Comparison of ENCODE assay signal across 8 mouse cellular contexts in the genomic region with DNA sequence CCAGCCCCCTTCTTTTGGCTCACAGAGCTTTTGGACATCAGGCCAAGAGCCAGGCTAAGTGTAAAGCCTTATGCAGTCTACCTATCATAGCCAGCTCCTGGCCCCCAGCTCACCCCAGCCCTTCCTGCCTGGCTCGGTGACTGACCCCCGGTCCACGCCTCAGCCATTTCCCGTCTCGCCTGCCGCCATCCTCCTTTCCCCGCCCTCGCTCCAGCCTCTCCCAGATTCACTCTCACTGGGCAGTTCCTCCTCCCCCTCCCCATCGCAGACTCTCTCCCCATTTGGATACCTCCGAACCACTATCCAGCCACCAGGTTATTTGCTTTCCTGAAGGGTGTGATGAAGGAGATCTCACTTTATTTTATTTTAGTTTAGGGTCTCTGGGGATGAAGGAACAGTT. TPM values are rescaled to one million over a fixed set of nuclear protein-coding genes. Genes with fewer than 3 reads are reported as not detected.
A peak's percentile ranks its signal among the peaks of the same experiment; 100 is the strongest.
DNase-seq lines count a peak whose midpoint lies in the region; ATAC-seq lines count a peak whose summit lies in the region.

No protein-coding gene starts in this region.

- no peak for ATAC-seq in forebrain, embryonic 12.5 days (ENCODE audit: low FRiP score)
- no peak for ATAC-seq in intestine, embryonic 14.5 days (replicated peaks; ENCODE audit: low FRiP score, low TSS enrichment, low read depth)

- WGBS in forebrain, embryonic 12.5 days, result 2% methylated on average over 10 of the region's 10 CpGs
- WGBS in intestine, embryonic 14.5 days, result 1% methylated on average over 10 of the region's 10 CpGs

- DNase-seq in adrenal gland, adult 2 months, result peak; percentile 49
- no peak for DNase-seq in adrenal gland, adult 8-10 months
- no peak for DNase-seq in intestine, embryonic 14.5 days (ENCODE audit: low spot score)
- peak; percentile 62 for DNase-seq in lung, postnatal 14 days
- no peak for DNase-seq in urinary bladder, postnatal 36 days (ENCODE audit: low spot score in 2 of 2)
- no peak for DNase-seq in left cerebral cortex, adult 9 months (ENCODE audit: low spot score in 2 of 2)
- no peak for DNase-seq in cerebellum, adult 8-10 months

- peak overlapping the region; percentile 24 for H3K4me3 ChIP-seq in forebrain, embryonic 12.5 days (replicated peaks)
- 0 out of 2 replicates have a peak overlapping the region, but pooled peaks have one; percentile 15 for H3K4me3 ChIP-seq in intestine, embryonic 14.5 days (ENCODE audit: low read depth, low read length)

- H3K4me1 ChIP-seq in forebrain, embryonic 12.5 days, result peaks cover 44% of the 10 kb centered on the region
- peaks cover 21% of the 10 kb centered on the region for H3K4me1 ChIP-seq in intestine, embryonic 14.5 days (replicated peaks; ENCODE audit: control insufficient read depth, insufficient read depth, low read length)

- H3K4me2 ChIP-seq in forebrain, embryonic 12.5 days, result peak overlapping the region; percentile 45
- peak overlapping the region; percentile 45 for H3K4me2 ChIP-seq in intestine, embryonic 14.5 days (ENCODE audit: low read length)

- no peaks in the 10 kb centered on the region for H3K36me3 ChIP-seq in forebrain, embryonic 12.5 days (replicated peaks)
- H3K36me3 ChIP-seq in intestine, embryonic 14.5 days (ENCODE audit: control insufficient read depth, insufficient read depth, low read length), result no peaks in the 10 kb centered on the region

- no peak overlapping the region for H3K9ac ChIP-seq in forebrain, embryonic 12.5 days
- H3K9ac ChIP-seq in intestine, embryonic 14.5 days (ENCODE audit: low read length), result no peak overlapping the region

- H3K27ac ChIP-seq in forebrain, embryonic 12.5 days, result no peak overlapping the region
- H3K27ac ChIP-seq in intestine, embryonic 14.5 days (ENCODE audit: low read depth), result no peak overlapping the region

- H3K27me3 ChIP-seq in forebrain, embryonic 12.5 days, result peaks cover 83% of the 10 kb centered on the region
- H3K27me3 ChIP-seq in intestine, embryonic 14.5 days (replicated peaks; ENCODE audit: control insufficient read depth, insufficient read depth, low read length), result peaks cover 82% of the 10 kb centered on the region

- H3K9me3 ChIP-seq in forebrain, embryonic 12.5 days, result no peaks in the 10 kb centered on the region
- no peaks in the 10 kb centered on the region for H3K9me3 ChIP-seq in intestine, embryonic 14.5 days (ENCODE audit: control insufficient read depth, low read length)

RNA-seq across cellular contexts. Expression of a gene that starts 0.8 kb away (rescaled TPM):
- 1 to 10 TPM; 2.3 to 3.5 TPM for total RNA-seq in adrenal gland, adult 2 months (2021)
- polyA plus RNA-seq in adrenal gland, adult 2 months (2012; rRNA removed), result 3.1 and 3.8 TPM in 2 replicates
- 1 to 10 TPM; 1.8 to 3.8 (median 2.1) TPM for total RNA-seq in adrenal gland, adult 8-10 months (2022)
- 0.45 and 0.51 TPM in 2 replicates for polyA plus RNA-seq in forebrain, embryonic 12.5 days (2016; fragmentation: Nextera tagmentation; extraction: Ambion mirVana)
- polyA plus RNA-seq in intestine, embryonic 14.5 days (2014; fragmentation: Nextera tagmentation; extraction: Ambion mirVana), result 0.62 and 1.0 TPM in 2 replicates

RNA-seq across cellular contexts. Expression of a gene that starts 3.2 kb away (rescaled TPM):
- 1 to 10 TPM in 1 of 2 experiments, under 1 TPM in 1; 0.69 to 3.6 TPM for total RNA-seq in adrenal gland, adult 2 months (2021)
- 1.3 and 2.0 TPM in 2 replicates for polyA plus RNA-seq in adrenal gland, adult 2 months (2012; rRNA removed)
- 1 to 10 TPM; 2.8 to 7.2 (median 4.2) TPM for total RNA-seq in adrenal gland, adult 8-10 months (2022)
- polyA plus RNA-seq in forebrain, embryonic 12.5 days (2016; fragmentation: Nextera tagmentation; extraction: Ambion mirVana), result 20.1 and 23.3 TPM in 2 replicates
- 9.5 and 11.4 TPM in 2 replicates for polyA plus RNA-seq in intestine, embryonic 14.5 days (2014; fragmentation: Nextera tagmentation; extraction: Ambion mirVana)

RNA-seq across cellular contexts. Expression of a gene that starts 20.5 kb away (rescaled TPM):
- 10 to 100 TPM; 11.5 to 14.2 TPM for total RNA-seq in adrenal gland, adult 2 months (2021)
- 36.3 and 58.5 TPM in 2 replicates for polyA plus RNA-seq in adrenal gland, adult 2 months (2012; rRNA removed)
- total RNA-seq in adrenal gland, adult 8-10 months (2022), result 10 to 100 TPM; 12.3 to 33.2 (median 27.8) TPM
- 30.6 and 41.5 TPM in 2 replicates for polyA plus RNA-seq in forebrain, embryonic 12.5 days (2016; fragmentation: Nextera tagmentation; extraction: Ambion mirVana)
- 4.1 and 5.5 TPM in 2 replicates for polyA plus RNA-seq in intestine, embryonic 14.5 days (2014; fragmentation: Nextera tagmentation; extraction: Ambion mirVana)

RNA-seq across cellular contexts. Expression of a gene that starts 26.5 kb away (rescaled TPM):
- 10 to 100 TPM; 36.8 to 58.2 TPM for total RNA-seq in adrenal gland, adult 2 months (2021)
- polyA plus RNA-seq in adrenal gland, adult 2 months (2012; rRNA removed), result 21.0 and 22.3 TPM in 2 replicates
- total RNA-seq in adrenal gland, adult 8-10 months (2022), result 100 to 1,000 TPM in 1 of 4 experiments, 10 to 100 TPM in 3; 61.7 to 114 (median 71.8) TPM
- 12.5 and 12.7 TPM in 2 replicates for polyA plus RNA-seq in forebrain, embryonic 12.5 days (2016; fragmentation: Nextera tagmentation; extraction: Ambion mirVana)
- polyA plus RNA-seq in intestine, embryonic 14.5 days (2014; fragmentation: Nextera tagmentation; extraction: Ambion mirVana), result 16.2 and 17.5 TPM in 2 replicates

RNA-seq across cellular contexts. Expression of a gene that starts 36.9 kb away (rescaled TPM):
- total RNA-seq in adrenal gland, adult 2 months (2021), result 100 to 1,000 TPM; 235 to 261 TPM
- 616 and 725 TPM in 2 replicates for polyA plus RNA-seq in adrenal gland, adult 2 months (2012; rRNA removed)
- total RNA-seq in adrenal gland, adult 8-10 months (2022), result 100 to 1,000 TPM; 199 to 221 (median 208) TPM
- 1,790 and 1,867 TPM in 2 replicates for polyA plus RNA-seq in forebrain, embryonic 12.5 days (2016; fragmentation: Nextera tagmentation; extraction: Ambion mirVana)
- polyA plus RNA-seq in intestine, embryonic 14.5 days (2014; fragmentation: Nextera tagmentation; extraction: Ambion mirVana), result 1,667 and 1,776 TPM in 2 replicates

Comparison
In these comparisons a context has a peak if more than half of its experiments do, and no peak if none do; other contexts are left out.
1. DNase-seq: peak in adrenal gland, adult 2 months (single experiment) and lung, postnatal 14 days (single experiment); none in adrenal gland, adult 8-10 months (single experiment), intestine, embryonic 14.5 days (single experiment), urinary bladder, postnatal 36 days (0 of 2), left cerebral cortex, adult 9 months (0 of 2) and cerebellum, adult 8-10 months (single experiment).